Mouse (Mus musculus): ENCODE measurements at regions not wholly inside any gene's neighbourhood (a gene's known extent, or its start where the extent isn't known, plus 50 kb on each side); places are given as distances from the start of the nearest gene placed in this dataset.

GRCm38 (mm10) chr8:6582732-6583131 is 1477.6 kb upstream of the Slc10a2 start:
- no peak for DNase-seq

DNA sequence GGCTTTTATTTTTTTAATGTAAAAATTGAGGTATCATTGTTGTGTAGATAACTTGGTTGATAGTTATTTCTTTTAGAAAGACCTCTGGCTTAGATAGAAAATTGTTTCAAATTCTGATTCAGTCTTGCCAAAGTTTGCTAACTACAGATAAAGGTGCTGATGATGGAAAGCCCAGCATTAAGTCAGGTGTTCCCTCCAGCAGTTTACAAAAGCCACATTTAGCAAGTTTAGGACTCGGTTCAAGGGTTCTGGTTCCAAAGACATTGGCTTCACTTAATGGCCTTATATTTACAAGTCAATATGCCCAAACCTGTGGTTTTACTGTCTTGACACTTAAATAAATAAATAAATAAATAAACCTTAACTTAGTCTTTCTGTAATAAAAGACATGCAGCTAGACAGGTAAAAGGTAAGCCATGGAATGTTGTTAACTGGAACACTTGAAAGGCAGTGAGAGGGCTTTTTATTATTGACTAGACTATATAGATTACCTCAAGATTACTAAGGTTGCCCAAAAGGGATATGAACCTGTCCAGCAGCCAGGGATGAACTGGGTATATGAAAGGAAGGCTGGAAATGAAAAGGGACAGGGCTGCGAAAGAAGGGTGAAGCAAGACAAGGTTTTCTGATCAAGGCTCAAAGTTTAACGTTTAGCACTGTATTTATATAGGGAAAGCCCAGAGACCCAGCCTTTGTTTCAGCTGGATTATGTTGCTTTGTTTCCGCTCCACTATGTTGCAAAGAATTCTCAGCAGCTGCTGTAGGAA is 1472.9 kb upstream of the Slc10a2 start:
- DNase-seq = no peak

- no peak for DNase-seq
Measured at GRCm38 (mm10) chr8:6575241-6575640, 1470.1 kb upstream of the Slc10a2 start.

- no peak for DNase-seq
Measured at GRCm38 (mm10) chr8:6573492-6573891, 1468.3 kb upstream of the Slc10a2 start.

DNA sequence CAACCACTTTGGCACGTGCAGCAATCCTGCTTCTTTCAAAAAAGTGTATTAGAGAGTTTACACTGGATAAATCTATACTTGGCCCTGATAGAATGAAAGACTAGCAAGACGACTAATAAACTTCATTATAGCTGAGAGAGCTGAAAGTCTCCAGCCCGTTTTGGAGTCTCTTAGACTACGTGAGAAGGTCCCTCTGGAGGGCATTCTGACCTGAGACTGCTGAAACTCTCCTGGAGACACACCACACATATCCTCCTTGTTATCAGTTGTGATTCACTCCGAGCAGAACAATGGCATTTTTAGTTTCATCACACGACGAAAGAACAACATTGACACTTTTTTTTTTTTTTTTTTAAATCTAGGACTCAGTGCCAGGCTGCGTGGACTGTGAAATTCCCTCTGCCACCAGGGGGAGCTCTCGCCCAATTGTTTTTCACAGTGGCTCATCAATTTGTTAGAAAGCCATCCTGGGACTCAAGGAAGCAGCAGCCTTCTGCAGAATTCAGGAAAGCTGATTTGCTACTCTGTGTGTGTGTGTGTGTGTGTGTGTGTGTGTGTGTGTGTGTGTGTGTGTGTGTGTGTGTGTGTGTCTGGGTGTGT is 1467.0 kb upstream of the Slc10a2 start:
- peak; percentile 69 for DNase-seq

DNA sequence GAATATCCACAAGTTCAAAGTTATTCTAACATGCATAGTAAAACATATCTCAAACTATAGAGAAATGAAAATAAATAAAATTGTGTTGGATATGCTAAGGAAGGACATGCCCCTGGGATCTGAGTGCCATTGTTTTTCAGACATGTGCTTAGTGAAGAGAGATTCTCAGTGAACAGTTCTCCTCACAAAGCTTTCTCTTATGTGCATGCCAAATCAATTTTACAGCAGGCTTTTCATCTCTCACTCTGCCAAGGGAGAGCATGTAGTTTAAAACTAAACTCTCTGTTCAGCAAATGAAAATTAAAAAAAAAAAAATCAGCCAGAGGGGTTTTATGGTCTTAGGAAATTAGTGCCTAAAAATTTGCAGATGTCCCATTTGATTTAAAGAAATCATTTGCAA is 1445.8 kb upstream of the Slc10a2 start:
- no peak for DNase-seq

GRCm38 (mm10) chr8:6527171-6527570 is 1422.0 kb upstream of the Slc10a2 start:
- no peak for DNase-seq

DNA sequence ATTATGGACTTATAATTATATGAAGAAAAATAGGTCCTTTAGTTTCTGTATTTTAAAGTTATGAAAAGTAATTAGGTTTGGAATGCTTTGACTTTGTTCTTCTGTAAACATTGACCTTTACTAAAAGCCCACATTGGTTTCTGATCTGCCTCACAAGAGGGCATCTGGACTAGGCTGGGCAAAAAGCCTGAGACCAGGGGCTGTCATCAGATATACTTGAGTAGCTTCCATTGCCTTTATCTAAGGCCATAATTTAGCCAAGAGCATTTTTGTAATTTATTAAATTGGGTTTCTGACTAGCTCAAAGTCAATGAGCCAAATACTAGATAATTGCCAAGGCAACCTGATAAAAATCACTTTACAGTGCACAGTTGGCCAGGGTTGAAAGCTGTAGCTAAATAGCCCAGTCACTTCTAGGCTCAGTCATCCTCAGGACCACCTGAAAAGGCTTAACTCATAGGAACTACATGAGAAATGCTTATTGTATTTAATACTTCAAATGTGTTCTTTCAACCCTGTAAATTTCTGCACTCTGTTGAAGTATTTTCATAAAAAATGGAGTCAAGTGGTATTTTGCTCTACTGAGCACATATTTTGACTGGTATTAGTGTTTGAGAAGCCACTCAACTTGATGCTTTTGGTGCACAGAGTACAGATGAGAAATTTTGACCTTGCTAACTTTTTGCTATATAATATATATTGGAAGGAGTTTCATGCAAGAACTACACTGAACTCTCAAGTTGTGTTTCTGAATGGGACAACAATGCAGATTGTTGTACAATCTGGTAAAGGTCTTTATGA is 1410.9 kb upstream of the Slc10a2 start:
- no peak for DNase-seq

DNA sequence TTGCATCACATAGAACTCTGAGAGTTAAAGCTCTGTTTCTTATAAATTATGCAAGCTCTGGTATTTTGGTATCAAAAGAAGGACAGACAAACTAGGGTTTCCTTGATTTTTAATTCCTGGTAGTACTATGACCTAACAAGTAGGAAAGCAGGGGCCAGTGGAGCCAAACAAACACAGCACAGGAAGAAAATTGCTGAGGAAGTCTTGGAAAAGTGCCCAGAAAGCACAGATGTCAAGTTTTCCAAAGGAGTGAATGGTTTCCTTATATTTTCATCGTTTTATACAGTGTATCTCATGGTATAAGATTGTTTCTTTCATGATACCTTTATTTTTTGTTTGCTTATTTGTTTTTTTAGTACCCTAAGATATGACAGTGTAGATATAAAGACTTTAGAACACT is 1387.3 kb upstream of the Slc10a2 start:
- DNase-seq = no peak

DNA sequence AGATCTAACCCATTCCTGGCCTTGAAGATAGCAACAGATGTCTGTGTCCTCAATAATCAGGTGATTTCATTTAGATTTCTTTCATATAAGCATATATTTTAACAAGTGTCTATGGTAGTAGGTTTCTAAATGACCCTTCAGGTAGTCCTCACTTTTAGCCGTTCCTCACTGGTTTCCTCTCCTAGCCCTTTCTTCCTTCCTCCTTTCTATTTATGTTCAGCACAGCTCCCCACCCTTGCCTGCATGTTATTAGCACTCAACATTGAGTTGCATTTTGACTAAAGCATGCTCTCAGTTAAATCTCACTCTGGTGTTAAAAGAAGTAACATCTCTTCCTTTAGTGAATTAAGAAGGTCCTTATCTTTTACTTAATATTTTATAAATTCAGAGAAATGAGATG is 1376.8 kb upstream of the Slc10a2 start:
- DNase-seq = no peak

GRCm38 (mm10) chr8:6471089-6471488 is 1365.9 kb upstream of the Slc10a2 start:
- no peak for DNase-seq

GRCm38 (mm10) chr8:6456553-6457180 is 1351.5 kb upstream of the Slc10a2 start:
- DNase-seq = no peak

- DNase-seq = no peak
Measured at GRCm38 (mm10) chr8:6448301-6448700, 1343.2 kb upstream of the Slc10a2 start.

DNA sequence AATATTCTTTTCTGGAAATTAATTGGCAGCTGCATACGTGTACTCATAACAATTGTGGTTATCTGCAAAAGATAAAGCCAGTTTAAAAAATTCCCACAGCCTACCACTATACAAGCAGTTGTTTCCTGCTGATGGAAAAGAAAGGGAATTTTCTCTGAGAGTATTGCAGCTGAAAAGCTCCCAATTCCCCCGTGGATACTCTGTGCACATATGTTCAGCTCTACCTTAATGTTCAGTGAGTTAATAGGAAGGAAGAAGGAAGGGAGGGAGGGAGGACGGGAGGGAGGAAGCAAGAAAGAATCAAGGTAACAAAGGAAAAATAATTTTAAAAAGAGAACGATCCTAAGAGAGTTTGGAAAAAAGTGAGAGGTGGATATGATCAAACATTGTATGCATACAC is 1333.9 kb upstream of the Slc10a2 start:
- no peak for DNase-seq

Data from adrenal gland, adult 2 months (tissue).